Mouse (Mus musculus) liver, adult 2 months (tissue): Measurements from ENCODE around the gene Phf23.

Experiments
- CTCF ChIP-seq: fragments of 200-500 bp; IDR thresholded peaks from 2 replicates; pipeline ENCODE4 v1.5.1; 2011; ENCODE audit warnings: low read depth, low read length, control low read depth
- POLR2A ChIP-seq: fragments of 200-500 bp; IDR thresholded peaks from 2 replicates; pipeline ENCODE4 v1.6.1; 2011; ENCODE audit warnings: low read length, control low read depth; ENCODE audit not compliant: insufficient read depth; ENCODE audit errors: extremely low read depth

DNA sequence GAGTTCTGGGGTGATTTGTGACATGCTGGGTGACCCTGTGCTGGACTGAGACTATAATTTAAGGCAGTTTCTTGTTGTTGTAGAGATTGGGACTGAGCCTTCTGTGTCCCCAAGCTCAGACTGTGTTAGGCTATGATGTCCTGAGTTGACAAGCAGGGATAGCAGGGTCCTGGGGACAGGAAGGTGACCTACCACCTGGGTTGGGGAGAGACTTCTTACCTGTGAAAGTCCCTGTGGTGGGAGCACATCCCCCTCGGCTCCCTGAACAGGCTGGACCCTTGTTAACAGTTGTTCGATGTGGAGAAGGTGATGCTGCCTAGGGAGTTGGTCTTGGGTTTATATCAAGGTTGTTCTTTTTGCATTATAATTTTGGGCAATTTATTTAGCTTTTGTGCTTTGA lies 6.9 kb downstream of the Phf23 start:
- no peak for TF ChIP-seq CTCF
- no peak for TF ChIP-seq POLR2A
